Mouse (Mus musculus) T-helper 1 cell (primary cell): ENCODE measurements around the gene Spats2.
"Not testable (repeated sequence)": the region's sequence is repeated elsewhere in the genome, so short reads cannot be mapped to it uniquely, and the experiment has no call there.

Experiments
- in situ Hi-C: fragments of 300-600 bp; cut with MboI, MseI; formaldehyde crosslinking; loops from one replicate; pipeline ENCODE4 v1.15.1; 2025; ENCODE audit warnings: high pct_unique_total_duplicates

The Spats2 gene

DNA sequence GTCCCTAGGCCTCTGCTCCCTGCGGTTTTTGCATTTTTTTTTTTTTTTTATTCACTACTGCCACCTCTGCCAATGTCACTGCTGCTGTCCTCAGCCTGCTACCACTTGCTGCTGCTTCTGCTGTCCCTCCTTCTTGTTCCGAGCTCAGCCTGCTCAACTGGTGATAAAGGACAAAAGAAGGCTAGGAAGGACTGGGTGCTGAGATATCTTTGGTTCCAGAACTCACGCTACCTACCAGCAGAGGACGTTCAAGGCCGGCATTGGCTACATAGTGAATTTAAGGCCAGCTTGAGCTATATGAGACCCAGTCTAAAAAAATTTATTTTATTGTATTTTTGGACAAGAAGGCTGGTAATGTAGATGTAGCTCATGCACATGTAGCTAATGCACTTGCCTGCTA, 12.7 kb downstream of the Spats2 start:
- in situ Hi-C loops, result no loop called here

DNA sequence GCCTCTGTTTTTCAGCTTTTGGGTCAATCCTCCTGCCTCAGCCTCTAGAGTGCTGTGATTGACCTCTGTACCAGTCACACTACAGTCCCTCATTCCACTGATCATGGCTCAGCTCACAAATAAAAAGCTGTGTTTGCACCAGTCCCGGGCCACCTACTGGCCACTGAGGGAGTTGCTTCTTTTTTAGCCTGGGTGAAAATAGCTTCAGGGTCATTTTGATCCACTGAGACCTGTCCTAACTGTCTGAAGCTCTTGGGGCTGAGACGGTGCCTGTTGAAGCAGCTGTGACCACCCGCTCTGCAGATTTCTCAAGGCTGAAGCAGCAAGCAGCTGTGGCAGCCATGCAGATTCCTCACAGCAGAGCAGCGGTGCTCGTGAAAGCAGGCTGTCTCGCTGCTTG, 14.0 kb downstream of the Spats2 start:
- in situ Hi-C loops, result no loop called here

DNA sequence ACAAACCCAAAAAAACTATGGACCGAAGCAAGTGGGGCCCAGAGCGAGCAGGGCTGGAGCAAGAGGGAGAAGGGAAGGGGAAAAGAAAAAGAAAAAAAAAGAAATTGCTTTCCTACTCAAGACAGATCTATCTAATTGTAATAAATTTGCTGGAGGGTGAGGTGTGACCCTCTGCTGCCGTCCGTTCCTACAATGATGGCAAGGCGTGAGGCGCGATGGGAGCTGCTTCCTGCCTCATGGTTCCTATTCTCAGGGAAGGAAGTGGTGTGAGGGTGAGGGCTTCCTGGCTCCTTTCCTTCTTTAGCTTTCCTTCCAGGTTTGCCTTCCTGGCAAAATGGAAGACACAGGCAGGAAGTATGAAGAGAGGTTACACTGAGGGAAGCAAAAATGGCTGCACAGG, 24.8 kb downstream of the Spats2 start:
- in situ Hi-C loops, result no loop called here

GRCm38 (mm10) chr15:99151324-99151723, 25.6 kb downstream of the Spats2 start:
- in situ Hi-C loops, result no loop called here

- in situ Hi-C loops, result no loop called here
Measured at GRCm38 (mm10) chr15:99153466-99153865, 27.8 kb downstream of the Spats2 start.

- in situ Hi-C loops, result not testable (repeated sequence)
Measured at GRCm38 (mm10) chr15:99154515-99154914, 28.8 kb downstream of the Spats2 start.

- in situ Hi-C loops, result no loop called here
Measured at GRCm38 (mm10) chr15:99163512-99164365, 38.0 kb downstream of the Spats2 start.

DNA sequence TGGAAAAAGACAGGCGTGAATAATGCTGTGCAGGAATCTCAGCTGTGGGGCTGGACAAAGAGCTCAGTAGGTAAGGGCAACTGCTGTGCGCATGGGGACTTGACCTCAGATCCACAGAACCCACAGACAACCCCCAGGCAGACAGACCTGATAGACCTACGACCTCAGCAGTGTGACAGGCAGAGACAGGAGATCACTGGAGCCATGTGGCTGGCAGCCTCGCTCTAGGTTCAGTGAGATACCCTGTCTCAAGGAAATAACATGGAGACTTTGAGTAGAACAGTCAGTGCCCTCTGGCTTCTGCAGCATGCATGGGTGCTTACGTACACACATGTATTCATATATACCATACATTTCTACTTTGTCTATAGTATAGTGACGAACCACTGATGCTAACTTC, 46.4 kb downstream of the Spats2 start:
- in situ Hi-C loops, result no loop called here

DNA sequence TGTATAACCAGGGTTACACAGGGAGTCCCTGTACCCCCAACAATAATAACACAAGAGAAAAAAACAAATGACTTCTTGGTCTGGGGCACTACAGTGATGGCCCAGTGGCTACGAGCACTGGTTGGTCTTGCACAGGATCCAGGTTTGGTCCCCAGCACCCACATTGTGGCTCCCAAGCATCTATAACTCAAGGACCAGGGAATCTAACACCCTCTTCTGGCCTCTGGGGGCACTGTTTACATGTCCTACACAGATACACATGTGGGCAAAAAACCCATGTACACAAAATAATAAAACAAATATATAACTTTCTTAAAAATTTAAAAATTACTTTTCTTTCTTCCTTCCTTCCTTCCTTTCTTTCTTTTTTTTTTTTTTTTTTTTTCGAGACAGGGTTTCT, 53.9 kb downstream of the Spats2 start:
- in situ Hi-C loops, result no loop called here

GRCm38 (mm10) chr15:99184217-99184914, 58.6 kb downstream of the Spats2 start:
- in situ Hi-C loops, result no loop called here

DNA sequence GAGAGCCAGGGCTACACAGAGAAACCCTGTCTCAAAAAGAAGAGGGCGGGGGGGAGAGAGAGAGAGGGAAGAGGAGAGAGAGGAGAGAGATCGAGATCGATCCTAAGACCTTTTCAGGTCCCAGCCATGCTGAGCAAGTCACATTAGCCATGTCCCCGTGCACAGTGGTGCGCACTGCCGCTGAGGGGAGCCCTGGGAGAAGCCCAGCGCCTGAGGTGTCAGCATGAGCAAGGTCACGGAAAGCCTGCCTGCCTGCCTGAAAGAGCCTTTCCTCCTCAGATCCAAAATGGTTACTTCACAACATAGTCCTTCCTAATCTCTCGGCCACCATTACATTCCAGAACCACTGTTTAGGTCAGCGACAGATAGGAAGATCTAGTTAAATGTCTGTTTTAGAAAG, 68.6 kb downstream of the Spats2 start:
- in situ Hi-C loops, result no loop called here

- in situ Hi-C loops, result no loop called here
Measured at GRCm38 (mm10) chr15:99195043-99195442, 69.3 kb downstream of the Spats2 start.

DNA sequence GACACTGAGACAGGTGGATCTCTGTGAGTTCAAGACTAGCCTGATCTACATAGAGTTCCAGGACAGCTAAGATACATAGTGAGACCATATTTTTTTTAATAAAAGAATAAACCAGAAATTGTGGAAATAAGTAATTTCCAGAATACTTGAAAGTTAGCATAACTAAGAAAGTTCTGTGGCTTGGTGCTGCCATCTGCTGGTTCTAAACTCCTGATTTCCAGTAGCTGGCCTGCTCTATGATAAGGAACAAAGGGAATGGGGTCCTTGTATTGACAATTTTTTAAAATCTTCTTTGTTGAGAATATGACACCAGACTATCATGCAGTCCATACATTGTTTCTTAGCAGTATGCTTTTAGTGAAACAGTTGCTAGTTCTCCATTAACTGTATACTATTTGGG, 73.0 kb downstream of the Spats2 start:
- in situ Hi-C loops, result no loop called here

GRCm38 (mm10) chr15:99205959-99206358, 80.2 kb downstream of the Spats2 start:
- in situ Hi-C loops, result no loop called here

GRCm38 (mm10) chr15:99213183-99213582, 87.5 kb downstream of the Spats2 start:
- in situ Hi-C loops, result no loop called here

GRCm38 (mm10) chr15:99214941-99215340, 89.2 kb downstream of the Spats2 start:
- in situ Hi-C loops, result loop anchor here (5.0 kb wide), 1 partner anchor 57 kb away; no protein-coding TSS in a partner anchor

DNA sequence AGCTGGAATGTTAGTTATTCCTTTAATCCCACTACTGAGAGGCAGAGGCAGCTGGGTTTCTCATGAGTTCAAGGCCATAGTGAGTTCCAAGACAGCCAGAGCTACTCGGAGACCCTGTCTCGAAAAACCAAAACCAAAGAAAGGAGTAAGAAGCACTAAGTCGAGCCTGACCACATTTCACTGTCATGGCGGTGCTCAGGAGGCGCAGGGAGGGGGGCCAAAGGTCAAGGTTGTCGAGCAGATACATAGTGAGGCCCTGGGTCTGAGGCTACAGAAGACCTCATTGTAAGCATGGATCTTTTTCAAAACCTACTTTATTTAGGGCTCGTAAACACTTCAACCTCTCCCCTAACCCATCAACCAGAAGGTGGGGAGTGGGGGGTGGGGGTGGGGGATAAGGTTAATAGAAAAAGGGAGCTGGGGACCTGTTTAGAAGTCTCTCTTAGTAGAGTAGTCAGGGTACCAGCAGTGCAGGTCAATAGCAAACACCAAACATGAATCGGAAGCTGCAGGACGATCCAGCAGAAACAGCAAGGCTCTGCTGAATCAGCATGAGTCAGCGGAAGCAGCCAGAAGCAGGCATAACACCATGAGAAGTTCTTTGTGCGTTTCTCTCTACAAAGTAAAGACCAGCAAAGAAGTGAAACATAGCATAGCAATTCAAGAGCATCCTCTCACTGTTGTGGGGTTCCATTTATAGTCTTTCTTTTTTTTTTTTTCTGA, 90.2 kb downstream of the Spats2 start:
- in situ Hi-C loops, result loop anchor here (5.0 kb wide), 1 partner anchor 56 kb away; no protein-coding TSS in a partner anchor

- in situ Hi-C loops, result loop anchor here (5.0 kb wide), 1 partner anchor 55 kb away; no protein-coding TSS in a partner anchor
Measured at GRCm38 (mm10) chr15:99217630-99218029, 91.9 kb downstream of the Spats2 start.

DNA sequence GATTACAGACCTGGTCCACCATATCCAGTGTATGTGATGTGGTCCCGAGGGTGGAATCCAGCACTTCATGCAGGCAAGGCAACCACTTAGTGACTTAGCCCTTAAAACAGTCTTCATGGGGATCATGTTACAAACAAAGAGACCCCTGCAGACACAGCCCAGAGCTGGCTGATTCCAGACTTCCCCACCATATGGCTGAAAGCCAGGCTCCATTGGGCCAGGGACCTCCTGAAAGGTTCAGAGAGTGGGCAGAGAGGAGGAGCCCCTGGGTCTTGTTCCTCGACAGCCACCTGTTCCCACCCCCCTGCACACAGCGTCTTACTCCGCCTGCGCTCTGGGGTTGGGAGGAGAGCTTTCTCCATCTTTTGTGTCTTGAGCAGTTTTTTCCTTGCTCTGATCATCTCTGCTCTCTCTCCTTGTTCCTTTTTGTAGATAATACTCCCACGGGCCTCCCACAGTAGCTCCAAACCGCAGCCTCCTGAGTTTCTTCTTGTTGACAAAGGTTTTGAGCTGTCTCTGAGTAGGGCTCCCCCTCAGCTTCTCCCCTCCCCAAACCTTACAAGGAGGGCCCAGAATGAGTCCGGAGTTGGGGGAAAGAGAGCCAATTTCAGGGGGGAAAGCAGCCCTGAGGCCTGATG, 95.7 kb downstream of the Spats2 start:
- in situ Hi-C loops, result no loop called here

DNA sequence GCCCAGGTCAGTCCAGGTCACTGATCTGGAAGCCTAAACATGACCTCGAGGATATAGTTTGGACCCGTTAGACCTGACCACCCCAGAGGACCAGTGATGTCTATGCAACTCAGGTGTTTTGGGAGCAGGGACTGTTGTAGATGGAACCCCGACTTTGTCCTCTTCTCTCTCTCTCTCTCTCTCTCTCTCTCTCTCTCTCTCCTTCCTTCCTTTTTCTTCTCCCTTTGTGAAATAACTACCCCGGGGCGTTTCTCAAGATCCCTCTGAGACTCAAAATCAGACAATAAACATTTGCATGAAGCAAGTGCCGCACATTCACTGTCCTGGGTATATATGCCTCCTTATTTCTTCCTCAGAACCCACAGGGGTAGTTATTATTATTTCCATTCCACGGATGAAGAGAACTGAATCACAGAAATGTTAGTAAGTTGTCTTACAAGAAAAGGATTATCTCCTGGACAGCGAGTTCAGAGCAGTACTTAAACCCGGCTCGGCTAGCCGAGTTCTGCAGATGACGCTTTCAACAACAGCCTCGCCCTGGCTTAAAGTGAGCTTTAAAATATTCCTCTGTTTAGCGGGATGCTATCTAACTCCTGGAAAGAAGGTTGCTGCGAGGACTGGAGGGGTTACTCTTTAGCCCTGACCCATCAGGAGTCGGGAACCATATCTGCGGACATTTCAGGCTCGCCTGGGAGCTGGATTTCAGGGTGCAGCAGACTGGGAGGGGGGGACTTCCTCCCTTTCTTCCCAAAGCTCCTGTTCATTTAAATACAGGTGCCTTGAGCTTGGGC, 97.3 kb downstream of the Spats2 start:
- in situ Hi-C loops, result no loop called here
